Mouse (Mus musculus): Measurements from ENCODE around the gene Mcf2l.

DNA sequence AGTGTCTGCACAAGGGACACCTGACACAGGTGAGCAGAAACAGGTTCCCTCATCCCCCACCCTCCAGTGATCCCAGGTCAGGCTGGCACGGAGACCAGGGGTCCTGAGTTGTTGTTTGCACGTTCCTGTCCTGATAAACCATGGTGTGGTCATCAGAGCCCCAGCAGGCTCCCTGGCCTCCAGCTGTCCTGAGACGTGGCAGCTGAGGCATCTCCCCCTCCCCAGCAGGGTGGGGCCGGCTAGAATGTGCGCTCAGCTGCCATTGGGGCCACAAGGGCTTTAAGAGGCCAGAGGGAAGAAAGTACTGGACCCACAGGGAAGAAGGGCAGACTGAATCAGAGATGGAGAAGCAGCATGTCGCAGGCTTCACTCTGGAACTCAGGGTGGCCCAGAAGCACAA lies 79.1 kb downstream of the Mcf2l start:
- TF ChIP-seq CTCF (IDR thresholded peaks at IDR 0.05; ENCODE audit: control insufficient read depth, insufficient read depth, low read length) (no peak), POLR2A (IDR thresholded peaks at IDR 0.05; ENCODE audit: borderline replicate concordance, control insufficient read depth, low read depth, low read length) (no peak)
